ENCODE assay signal across 23 mouse cellular contexts in the genomic region with DNA sequence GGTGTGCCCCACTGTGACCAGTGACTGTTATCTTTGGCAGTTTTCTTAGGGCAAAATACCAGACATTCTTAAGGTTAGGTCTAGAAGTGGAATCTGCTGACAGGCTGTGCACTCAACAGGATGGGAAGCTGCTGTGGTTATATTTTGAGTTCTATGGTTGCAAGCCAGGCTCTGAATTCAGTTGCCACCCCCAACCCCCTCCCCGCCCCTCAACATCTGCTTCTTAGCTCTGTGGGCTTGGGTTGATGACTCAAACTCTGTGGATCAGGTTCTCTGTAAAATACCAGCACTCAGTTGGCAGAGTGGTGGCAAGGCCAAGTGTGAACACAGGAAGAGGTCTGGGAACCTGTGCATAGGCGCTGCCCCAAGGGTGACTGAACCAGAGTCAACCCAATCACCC. TPM values are rescaled to one million over a fixed set of nuclear protein-coding genes. Genes with fewer than 3 reads are reported as not detected.
DNase-seq lines count a peak whose midpoint lies in the region; ATAC-seq and TF ChIP-seq lines count a peak whose summit lies in the region.
"Had no signal": no experiment of that assay in that cellular context is flagged by ENCODE, and none has a peak within 500 bp of the region (broad histone marks: within the 10 kb centered on the region; RNA-seq: fewer than 3 reads in every experiment).

No protein-coding gene starts in this region.

- H3K9me3 ChIP-seq in heart, embryonic 10.5 days = no peaks in the 10 kb centered on the region
- no peaks in the 10 kb centered on the region for H3K9me3 ChIP-seq in heart, postnatal 0 days (replicated peaks; ENCODE audit: control insufficient read depth, low read length)
- H3K9me3 ChIP-seq: forebrain, embryonic 10.5 days; hindbrain, embryonic 10.5 days; kidney, embryonic 15.5 days; limb, embryonic 12.5 days; liver, embryonic 13.5 days had no signal

- H3K4me3 ChIP-seq in heart, embryonic 10.5 days = peak overlapping the region; percentile 55; the same call in 1 of the 2 replicates
- H3K4me3 ChIP-seq in heart, postnatal 0 days (ENCODE audit: low read depth, low read length) = no peak overlapping the region
- H3K4me3 ChIP-seq: forebrain, embryonic 10.5 days; hindbrain, embryonic 10.5 days; kidney, embryonic 15.5 days; limb, embryonic 12.5 days; liver, embryonic 13.5 days had no signal

- no peak overlapping the region for H3K9ac ChIP-seq in heart, postnatal 0 days (replicated peaks; ENCODE audit: low read depth, low read length)
- H3K9ac ChIP-seq: kidney, embryonic 15.5 days; limb, embryonic 12.5 days; liver, embryonic 13.5 days; lung, embryonic 14.5 days had no signal

- ATAC-seq in heart, postnatal 0 days (ENCODE audit: insufficient read depth, low read depth) = no peak
- ATAC-seq: hindbrain, postnatal 0 days; intestine, postnatal 0 days; midbrain, embryonic 16.5 days had no signal

- H3K4me2 ChIP-seq in heart, postnatal 0 days (ENCODE audit: low read depth, low read length) = peak overlapping the region; percentile 41
- H3K4me2 ChIP-seq: kidney, embryonic 15.5 days; limb, embryonic 12.5 days; liver, embryonic 13.5 days; lung, embryonic 14.5 days had no signal

- intact Hi-C loops in left cerebral cortex, postnatal 14 days (cut with DNase I) = no loop called here

- no peak for TF ChIP-seq CTCF in heart, postnatal 0 days (IDR thresholded peaks at IDR 0.05; ENCODE audit: low read depth)

- DNase-seq in heart, embryonic 10.5 days (ENCODE audit: low spot score) = no peak
- DNase-seq in heart, adult 18-20 months = no peak
- no peak for DNase-seq in heart, postnatal 0 days (ENCODE audit: low spot score)
- DNase-seq in heart, adult 9 months (ENCODE audit: low spot score in 2 of 2) = no peak
- DNase-seq in NIH3T3 (ENCODE audit: low read depth) = peak; percentile 74
- peak; percentile 49 for DNase-seq in telencephalon, adult 2 months (ENCODE audit: low read depth, low spot score)
- no peak for DNase-seq in left cerebral cortex, postnatal 14 days (ENCODE audit: low spot score in 2 of 2)
- DNase-seq: adrenal gland, postnatal 14 days; cerebellum, adult 11 months; cerebellum, postnatal 14 days; embryo, embryonic 11 days; gastrocnemius, postnatal 36 days; liver, embryonic 13.5 days; lung, embryonic 14.5 days; lung, postnatal 36 days had no signal

- WGBS in heart, embryonic 10.5 days = 73% methylated on average over 2 of the region's 2 CpGs
- 87% methylated on average over 2 of the region's 2 CpGs for WGBS in heart, postnatal 0 days

- TF ChIP-seq EP300 in heart, postnatal 0 days (IDR thresholded peaks at IDR 0.05; ENCODE audit: low read depth) = no peak

- 0 out of 2 replicates have a peak overlapping the region, but pooled peaks have one; percentile 16 for H3K27ac ChIP-seq in heart, embryonic 10.5 days
- no peak overlapping the region for H3K27ac ChIP-seq in heart, postnatal 0 days (ENCODE audit: low read depth)
- H3K27ac ChIP-seq: forebrain, embryonic 10.5 days; hindbrain, embryonic 10.5 days; hindbrain, postnatal 0 days; kidney, embryonic 15.5 days; limb, embryonic 12.5 days; liver, embryonic 13.5 days had no signal

- peaks cover 51% of the 10 kb centered on the region for H3K4me1 ChIP-seq in heart, embryonic 10.5 days
- H3K4me1 ChIP-seq in heart, postnatal 0 days (ENCODE audit: control insufficient read depth, insufficient read depth) = peaks cover 14% of the 10 kb centered on the region
- H3K4me1 ChIP-seq: kidney, embryonic 15.5 days; limb, embryonic 12.5 days; liver, embryonic 13.5 days had no signal

- peaks cover 40% of the 10 kb centered on the region for H3K36me3 ChIP-seq in heart, embryonic 10.5 days
- H3K36me3 ChIP-seq in heart, postnatal 0 days (replicated peaks; ENCODE audit: control insufficient read depth, insufficient read depth, low read length) = 0 out of 2 replicates have a peak, but pooled peaks cover 24% of the 10 kb centered on the region
- H3K36me3 ChIP-seq: forebrain, embryonic 10.5 days; hindbrain, embryonic 10.5 days; kidney, embryonic 15.5 days; limb, embryonic 12.5 days; liver, embryonic 13.5 days had no signal

- H3K27me3 ChIP-seq in heart, embryonic 10.5 days (ENCODE audit: insufficient read depth, poor library complexity, severe bottlenecking) = 0 out of 2 replicates have a peak, but pooled peaks cover 5% of the 10 kb centered on the region
- H3K27me3 ChIP-seq in heart, postnatal 0 days (ENCODE audit: control insufficient read depth, insufficient read depth, low read length) = no peaks in the 10 kb centered on the region
- H3K27me3 ChIP-seq: kidney, embryonic 15.5 days had no signal

RNA-seq across cellular contexts. Expression of a gene that starts 1.5 kb away (rescaled TPM):
- 33.1 and 51.1 TPM in 2 replicates for polyA plus RNA-seq in heart, embryonic 10.5 days (2016; fragmentation: Nextera tagmentation; extraction: Ambion mirVana)
- total RNA-seq in heart, adult 18-20 months (2021) = 10 to 100 TPM; 47.1 to 54.9 TPM
- 78.6 and 83.2 TPM in 2 replicates for total RNA-seq in heart, postnatal 0 days (2014; rRNA removed; ENCODE audit: low replicate concordance)
- 64.0 and 68.6 TPM in 2 replicates for polyA plus RNA-seq in heart, postnatal 0 days (2015; fragmentation: Nextera tagmentation; extraction: Ambion mirVana)
- under 1 TPM in 1 of 2 experiments, not detected in 1; 0.11 TPM for total RNA-seq in left cerebral cortex, postnatal 14 days (2021)

RNA-seq across cellular contexts. Expression of a gene that starts 14.0 kb away (rescaled TPM):
- 2.2 TPM in 2 replicates for polyA plus RNA-seq in heart, embryonic 10.5 days (2016; fragmentation: Nextera tagmentation; extraction: Ambion mirVana)
- not detected for total RNA-seq in heart, adult 18-20 months (2021)
- total RNA-seq in heart, postnatal 0 days (2014; rRNA removed; ENCODE audit: low replicate concordance) = 0.19 and 0.46 TPM in 2 replicates
- polyA plus RNA-seq in heart, postnatal 0 days (2015; fragmentation: Nextera tagmentation; extraction: Ambion mirVana) = 0.40 and 0.71 TPM in 2 replicates
- total RNA-seq in left cerebral cortex, postnatal 14 days (2021) = under 1 TPM; 0.15 to 0.34 TPM

RNA-seq across cellular contexts. Expression of a gene that starts 30.4 kb away (rescaled TPM):
- polyA plus RNA-seq in heart, embryonic 10.5 days (2016; fragmentation: Nextera tagmentation; extraction: Ambion mirVana) = 0.07 and 0.16 TPM in 2 replicates
- not detected for total RNA-seq in heart, adult 18-20 months (2021)
- total RNA-seq in heart, postnatal 0 days (2014; rRNA removed; ENCODE audit: low replicate concordance) = 0.89 TPM in 1 of 2 replicates, not detected in the other
- 0.04 TPM in 1 of 2 replicates, not detected in the other for polyA plus RNA-seq in heart, postnatal 0 days (2015; fragmentation: Nextera tagmentation; extraction: Ambion mirVana)
- total RNA-seq in left cerebral cortex, postnatal 14 days (2021) = under 1 TPM; 0.13 to 0.15 TPM
- total RNA-seq: adrenal gland, postnatal 14 days had no signal
- polyA plus RNA-seq: embryonic facial prominence, embryonic 14.5 days; forebrain, embryonic 10.5 days; intestine, postnatal 0 days; liver, embryonic 13.5 days; lung, embryonic 14.5 days had no signal

RNA-seq across cellular contexts. Expression of a gene that starts 46.3 kb away (rescaled TPM):
- 132 and 152 TPM in 2 replicates for polyA plus RNA-seq in heart, embryonic 10.5 days (2016; fragmentation: Nextera tagmentation; extraction: Ambion mirVana)
- 10 to 100 TPM; 46.9 to 51.0 TPM for total RNA-seq in heart, adult 18-20 months (2021)
- 58.1 and 70.5 TPM in 2 replicates for total RNA-seq in heart, postnatal 0 days (2014; rRNA removed; ENCODE audit: low replicate concordance)
- polyA plus RNA-seq in heart, postnatal 0 days (2015; fragmentation: Nextera tagmentation; extraction: Ambion mirVana) = 71.4 and 75.1 TPM in 2 replicates
- 10 to 100 TPM; 49.9 to 56.0 TPM for total RNA-seq in left cerebral cortex, postnatal 14 days (2021)

RNA-seq across cellular contexts. Expression of a gene that starts 54.1 kb away (rescaled TPM):
- 21.2 and 21.9 TPM in 2 replicates for polyA plus RNA-seq in heart, embryonic 10.5 days (2016; fragmentation: Nextera tagmentation; extraction: Ambion mirVana)
- total RNA-seq in heart, adult 18-20 months (2021) = 10 to 100 TPM; 15.9 to 18.7 TPM
- 14.0 and 18.5 TPM in 2 replicates for total RNA-seq in heart, postnatal 0 days (2014; rRNA removed; ENCODE audit: low replicate concordance)
- 9.6 and 10.0 TPM in 2 replicates for polyA plus RNA-seq in heart, postnatal 0 days (2015; fragmentation: Nextera tagmentation; extraction: Ambion mirVana)
- total RNA-seq in left cerebral cortex, postnatal 14 days (2021) = 10 to 100 TPM; 10.5 to 12.7 TPM

Comparison
In these comparisons a context has a peak if more than half of its experiments do, and no peak if none do; other contexts are left out.
1. DNase-seq: peak in NIH3T3 (single experiment) and telencephalon, adult 2 months (single experiment); none in heart, embryonic 10.5 days (single experiment), heart, adult 18-20 months (0 of 2), heart, postnatal 0 days (single experiment), heart, adult 9 months (0 of 2) and left cerebral cortex, postnatal 14 days (0 of 2).
2. RNA of a gene that starts 1.5 kb away (total RNA-seq): 78.6 to 83.2 TPM in heart, postnatal 0 days and 47.1 to 54.9 TPM in heart, adult 18-20 months; 0.11 TPM in left cerebral cortex, postnatal 14 days; every median in the first group is over 10 times any median in the second.